Mouse (Mus musculus) spleen, adult 18-20 months (tissue): Measurements from ENCODE around the gene Myh13.

Source experiments
- DNase-seq, 2 experiments: peaks; one replicate each; pipeline ENCODE4 v3.0.0; 2022; ENCODE audit warnings: mixed read lengths in 2 of 2

Myh13 gene

DNA sequence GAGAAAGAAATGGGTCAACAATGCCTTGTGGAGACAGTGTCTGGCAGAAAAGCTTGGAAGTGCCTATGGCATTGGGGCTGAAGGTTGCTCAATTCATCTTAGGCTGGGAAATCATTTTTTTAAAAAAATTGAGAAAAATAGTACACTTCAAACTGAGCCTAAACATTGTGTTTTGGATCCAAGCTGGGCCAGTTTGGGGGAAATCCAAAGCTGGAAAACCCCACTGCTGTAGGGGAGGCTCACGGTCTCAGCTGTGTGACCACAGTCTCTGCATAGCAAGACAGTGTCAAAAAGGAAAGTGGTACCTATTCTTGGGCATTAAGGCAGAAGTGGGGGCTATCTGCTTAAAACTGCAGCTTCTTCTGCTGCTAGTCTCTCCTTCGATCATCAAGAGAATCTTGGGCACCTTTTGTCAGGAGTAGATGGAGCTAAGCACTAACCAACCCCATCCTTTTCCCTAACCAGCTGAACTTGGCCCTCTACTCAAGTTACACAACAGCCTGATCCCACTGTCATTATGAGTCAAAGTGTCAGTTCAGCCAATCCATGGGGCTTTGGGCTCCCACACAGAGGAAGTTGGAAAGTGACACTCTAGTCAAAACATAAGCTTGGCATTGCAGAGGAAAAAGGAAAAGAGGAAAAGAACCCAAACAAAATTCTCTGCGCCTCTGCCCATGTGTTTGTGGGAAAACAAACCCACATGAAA, 69.4 kb downstream of the Myh13 start:
- DNase-seq, result no peak

DNA sequence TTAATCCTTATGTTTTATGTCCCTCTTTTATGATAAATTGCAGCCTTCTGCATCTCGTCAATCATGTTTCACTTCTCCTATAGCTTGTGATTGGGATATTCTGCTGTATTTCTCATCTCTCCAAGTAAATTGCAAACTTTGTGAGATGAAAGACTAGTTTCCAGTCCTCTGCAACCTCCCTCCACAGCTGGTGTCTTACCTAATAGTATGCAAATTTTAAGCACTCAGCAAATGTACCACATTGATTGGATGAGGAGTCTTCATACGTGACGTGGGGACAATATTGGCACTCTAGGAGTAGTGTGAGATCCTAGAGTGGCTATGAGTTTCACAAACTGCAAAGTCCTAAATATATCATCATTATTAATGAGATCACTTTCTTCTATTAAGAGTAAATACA, 70.9 kb downstream of the Myh13 start:
- DNase-seq, result no peak

DNA sequence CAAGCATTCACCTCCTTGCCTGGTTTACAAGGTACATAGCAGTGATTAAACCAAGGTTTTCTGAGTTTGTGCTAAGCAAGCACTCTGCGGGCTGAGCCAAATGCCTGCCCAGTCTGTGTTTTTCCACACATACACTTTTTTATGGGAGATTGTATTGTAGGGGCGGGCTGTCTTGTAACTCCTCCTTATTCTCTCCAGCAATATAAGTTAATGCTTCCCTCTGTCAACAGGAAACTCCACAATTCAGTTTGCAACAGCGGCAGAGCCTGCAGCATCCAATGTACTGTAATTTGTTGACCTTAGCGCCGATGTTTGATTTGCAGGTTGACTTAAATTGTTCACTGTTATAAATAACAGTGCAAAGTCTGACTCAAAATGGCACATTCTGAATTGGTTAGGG, 79.5 kb downstream of the Myh13 start:
- no peak for DNase-seq

DNA sequence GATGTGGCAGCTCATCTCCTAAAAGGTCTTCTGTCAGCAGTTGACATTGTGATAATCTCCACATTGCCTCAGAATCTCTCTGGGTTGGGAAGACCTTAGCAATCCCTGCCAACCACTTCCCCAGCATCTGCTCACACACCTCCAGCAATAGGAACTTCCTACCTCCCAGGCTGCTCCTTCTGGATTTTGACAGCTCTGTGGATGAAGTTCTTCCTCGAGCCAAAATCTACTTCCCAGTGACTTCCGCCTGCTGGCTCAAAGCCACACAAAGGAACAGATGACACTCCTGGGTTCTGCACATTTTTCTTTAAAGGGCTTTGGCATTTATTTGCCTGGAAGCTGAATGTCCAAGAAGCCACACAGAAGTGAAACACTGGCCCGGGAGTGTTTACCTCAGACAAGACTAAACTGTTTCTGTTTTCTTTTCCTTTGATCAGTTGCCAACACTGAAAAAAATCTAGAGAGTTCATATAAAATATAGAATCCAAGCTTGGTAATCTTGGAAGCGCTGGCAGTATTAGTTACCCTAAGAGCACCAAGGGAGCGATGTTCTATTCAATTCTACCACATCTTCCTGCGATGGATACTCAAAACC, 93.0 kb downstream of the Myh13 start:
- no peak for DNase-seq
